Mouse (Mus musculus) B cell, adult 2 months (primary cell): ENCODE data around the gene Them4.
"Not testable (repeated sequence)": the region's sequence is repeated elsewhere in the genome, so short reads cannot be mapped to it uniquely, and the experiment has no call there.

ENCODE experiments used
- DNase-seq, 2 experiments: peaks; one replicate each; pipeline ENCODE4 v3.0.0; 2022

Them4 gene

DNA sequence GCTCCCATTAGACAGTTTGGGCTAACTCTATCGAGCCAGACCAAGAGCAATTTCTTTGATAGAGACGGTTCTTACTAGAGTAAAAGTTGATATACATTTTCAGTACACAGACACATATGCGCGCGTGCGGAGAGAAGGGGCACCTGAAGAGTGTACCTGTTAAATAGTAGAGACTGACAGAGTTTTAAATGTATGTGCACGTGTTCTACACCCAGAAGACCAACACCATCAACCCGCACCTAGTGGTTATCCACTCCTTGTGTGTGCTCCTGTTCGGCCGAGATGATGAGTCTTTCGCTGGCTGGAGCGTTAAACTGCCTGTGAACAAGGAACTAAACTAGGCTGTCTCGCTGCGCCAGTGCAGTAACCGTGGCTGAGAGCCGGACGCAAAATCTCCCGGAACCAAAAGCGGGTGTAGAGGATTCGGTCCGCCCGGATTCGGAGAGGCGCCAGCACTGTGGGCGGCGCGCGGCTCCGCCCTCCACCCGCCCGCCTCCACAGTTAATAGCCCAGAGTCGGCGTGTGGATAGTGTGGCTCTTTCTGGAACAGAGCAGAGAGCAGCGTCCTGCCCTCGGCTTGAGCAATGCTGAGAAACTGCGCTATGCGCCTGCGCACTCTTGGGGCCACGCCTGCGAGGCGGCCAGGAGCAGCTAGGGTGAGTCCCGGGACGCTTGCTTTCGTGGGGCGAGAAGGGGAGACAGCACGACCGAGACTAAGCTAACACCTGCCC is at the start of gene Them4:
Them4 (plus strand) TSS at position 457 of the 731 bp plus-strand sequence.
- peak; percentile 78 to 80 for DNase-seq

DNA sequence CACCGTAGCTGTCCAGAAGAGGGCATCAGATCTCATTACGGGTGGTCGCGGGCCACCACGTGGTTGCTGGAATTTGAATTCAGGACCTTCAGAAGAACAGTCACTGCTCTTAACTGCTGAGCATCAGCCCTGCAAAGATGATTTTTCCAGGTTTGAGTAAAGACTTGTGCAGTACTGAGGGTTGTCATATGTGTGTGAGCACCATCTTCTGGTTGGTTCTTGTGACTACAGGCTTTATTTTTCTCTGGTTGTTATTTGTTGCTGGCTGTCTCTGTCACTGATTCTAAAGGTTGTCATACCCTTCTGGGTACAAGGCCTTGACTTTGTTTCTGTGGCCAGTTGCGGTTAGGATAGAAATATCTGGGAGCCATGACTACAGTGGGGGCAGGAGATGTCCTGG is 49.3 kb upstream of the Them4 start:
- DNase-seq, result no peak

DNA sequence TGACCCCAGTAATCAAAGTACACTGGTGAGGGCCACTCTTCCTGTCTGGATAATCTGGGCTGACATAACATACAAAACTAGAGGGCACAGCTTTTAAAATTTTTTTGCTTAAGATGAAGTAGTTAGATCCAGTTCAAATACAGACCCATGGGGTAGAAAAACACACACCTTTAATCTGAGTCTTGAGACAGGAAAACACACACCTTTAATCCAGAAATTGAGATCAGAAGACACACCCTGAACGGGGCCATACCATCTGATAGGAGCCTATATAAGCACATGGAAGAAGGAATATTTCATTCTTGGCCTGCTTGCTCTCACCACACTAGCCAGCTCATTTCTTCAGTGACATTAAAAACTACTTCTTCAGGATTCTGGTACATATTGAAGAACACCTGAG is 46.2 kb upstream of the Them4 start, which contains the start of gene Gm4778:
Gm4778 (plus strand) TSS at position 301 of the 400 bp plus-strand sequence.
- DNase-seq, result not testable (repeated sequence)

DNA sequence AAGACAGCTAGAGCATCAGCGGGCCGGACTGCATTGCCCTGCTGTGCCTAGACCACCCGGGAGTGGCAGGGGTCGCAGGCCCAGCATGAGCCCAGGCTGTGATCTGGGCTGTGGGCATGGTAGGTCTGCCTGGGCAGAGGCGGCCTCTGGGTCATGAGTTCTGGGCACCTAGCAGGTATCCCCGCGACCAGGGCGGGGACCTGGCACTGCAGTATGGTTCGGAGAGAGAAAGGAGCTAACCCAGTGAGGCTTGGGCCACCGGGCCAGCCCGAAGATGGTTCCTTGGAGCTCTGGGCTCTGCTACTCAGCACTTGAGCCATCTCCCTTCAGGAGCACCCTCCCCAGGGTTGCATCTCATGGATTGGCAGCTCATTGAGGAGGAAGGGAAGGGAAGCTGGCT is 33.9 kb upstream of the Them4 start:
- DNase-seq, result no peak

GRCm38 (mm10) chr3:94305457-94305856 is 4.4 kb upstream of the Them4 start:
- DNase-seq, result no peak

DNA sequence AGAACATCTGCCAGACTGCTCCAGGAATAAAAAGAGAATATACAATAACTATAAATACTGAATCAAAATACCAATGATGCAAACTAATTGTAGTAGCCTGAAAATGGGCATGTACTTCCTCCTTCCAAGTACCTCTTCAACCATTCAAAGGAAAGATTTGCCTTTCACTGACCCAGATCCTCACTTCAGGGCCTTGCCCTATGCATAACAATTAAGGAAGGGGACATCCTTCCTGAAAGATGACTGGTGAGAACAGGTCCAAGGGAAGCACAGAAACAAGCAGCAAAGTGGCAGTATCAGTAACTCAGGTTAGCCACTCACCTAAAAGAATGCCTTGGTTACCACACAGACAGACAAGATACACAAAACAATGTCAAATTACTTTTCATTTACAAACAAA is 2.9 kb upstream of the Them4 start:
- DNase-seq, result no peak

- DNase-seq, result no peak
These were observed 602 bp downstream of the Them4 start for GRCm38 (mm10) chr3:94310491-94310890.

DNA sequence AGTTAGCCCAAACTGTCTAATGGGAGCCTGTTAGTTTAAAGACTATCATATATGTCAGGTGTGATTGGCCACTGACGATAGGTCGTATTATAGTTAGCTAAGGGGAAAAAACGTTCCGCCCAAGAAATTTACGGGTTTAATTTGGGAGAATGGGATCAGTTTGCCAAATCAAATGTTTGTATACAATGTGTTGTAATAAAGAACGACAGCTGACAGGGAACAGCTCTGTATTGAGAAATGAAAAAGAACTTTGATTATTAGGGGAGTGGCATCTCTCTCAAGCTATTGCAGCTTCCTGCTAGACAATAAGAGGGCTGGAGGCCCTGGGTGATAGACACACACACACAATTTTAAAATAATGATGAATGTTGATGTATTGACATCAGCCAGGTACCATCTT is 1.0 kb downstream of the Them4 start:
- no peak for DNase-seq

- no peak for DNase-seq
These were observed 1.5 kb downstream of the Them4 start for GRCm38 (mm10) chr3:94311376-94311775.

GRCm38 (mm10) chr3:94328681-94329080 is 18.8 kb downstream of the Them4 start:
- DNase-seq, result no peak

GRCm38 (mm10) chr3:94334442-94334841 is 24.6 kb downstream of the Them4 start:
- DNase-seq, result no peak

- no peak for DNase-seq
These were observed 28.6 kb downstream of the Them4 start for GRCm38 (mm10) chr3:94338522-94338921.

DNA sequence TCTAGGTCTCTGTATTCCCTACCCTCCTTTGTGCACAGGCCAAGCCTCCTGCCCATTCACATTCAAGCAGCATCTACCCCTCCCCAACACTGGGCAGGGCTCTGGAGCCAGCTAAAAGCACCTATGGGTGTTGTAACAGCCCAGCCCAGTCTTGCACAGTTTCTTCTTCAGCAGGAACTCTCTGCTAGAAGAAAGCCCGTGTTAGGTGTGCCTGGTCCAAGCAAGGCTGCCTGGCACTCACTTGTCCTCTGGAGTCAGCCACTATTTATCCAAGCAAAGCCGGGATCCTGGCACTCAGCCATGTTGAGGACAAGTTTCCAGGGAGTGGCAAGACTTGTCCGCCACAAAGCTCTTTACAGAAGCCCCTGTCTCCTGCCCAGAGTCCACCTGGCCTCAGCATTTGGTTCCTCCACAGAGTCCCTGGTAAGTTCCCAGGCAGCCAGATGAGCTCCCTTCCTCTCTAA is 32.1 kb downstream of the Them4 start, which contains the start of gene Them5:
Them5 (plus strand) TSS at position 141 of the 464 bp plus-strand sequence.
- DNase-seq, result no peak

GRCm38 (mm10) chr3:94342552-94342951 is 32.7 kb downstream of the Them4 start:
- no peak for DNase-seq

- DNase-seq, result no peak
These were observed 34.3 kb downstream of the Them4 start for GRCm38 (mm10) chr3:94344182-94344581.

GRCm38 (mm10) chr3:94344897-94345296 is 35.0 kb downstream of the Them4 start:
- no peak for DNase-seq

DNA sequence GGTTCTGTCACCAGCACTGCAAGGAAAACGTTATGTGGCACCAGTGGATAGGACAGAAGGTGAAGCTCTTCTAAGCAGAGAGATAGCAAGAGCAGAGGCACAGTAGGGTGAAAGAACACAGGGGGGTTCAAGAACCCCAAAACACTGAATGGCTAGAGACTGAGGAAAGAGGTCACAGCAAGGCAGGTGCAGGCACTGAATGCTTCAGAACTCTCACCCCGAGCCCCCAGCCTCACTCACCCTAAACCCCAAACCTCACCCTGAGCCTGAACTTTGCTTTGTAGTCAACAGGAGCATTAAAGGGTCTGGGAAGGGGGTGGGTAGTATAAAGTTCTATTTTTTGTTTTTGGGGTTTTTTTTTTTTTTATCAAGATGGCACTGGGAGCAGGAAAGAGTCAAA is 38.3 kb downstream of the Them4 start:
- DNase-seq, result no peak

GRCm38 (mm10) chr3:94360812-94361211 is 50.9 kb downstream of the Them4 start:
- no peak for DNase-seq

DNA sequence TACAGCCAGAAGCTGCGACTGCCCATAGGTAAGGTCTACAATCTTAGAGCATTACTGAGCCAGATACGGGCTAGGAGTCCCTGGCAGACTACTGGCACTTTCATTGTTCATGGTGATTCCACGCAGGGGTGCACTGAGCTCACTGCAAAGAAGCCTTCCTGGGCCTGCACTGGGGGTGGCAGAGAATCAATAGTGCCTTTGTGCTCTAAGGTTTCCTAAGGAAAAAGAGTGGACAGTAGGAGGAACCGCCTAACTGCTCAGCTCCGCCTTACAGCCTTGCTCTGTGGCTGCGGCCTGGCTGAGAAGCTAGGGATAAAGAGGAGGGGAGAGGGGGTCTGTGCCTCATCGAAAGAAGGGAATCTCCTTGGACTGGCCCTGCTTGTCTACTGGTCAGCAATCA is 52.2 kb downstream of the Them4 start, which contains the start of gene C2cd4d:
C2cd4d (plus strand) TSS at position 301 of the 400 bp plus-strand sequence.
- no peak for DNase-seq

DNA sequence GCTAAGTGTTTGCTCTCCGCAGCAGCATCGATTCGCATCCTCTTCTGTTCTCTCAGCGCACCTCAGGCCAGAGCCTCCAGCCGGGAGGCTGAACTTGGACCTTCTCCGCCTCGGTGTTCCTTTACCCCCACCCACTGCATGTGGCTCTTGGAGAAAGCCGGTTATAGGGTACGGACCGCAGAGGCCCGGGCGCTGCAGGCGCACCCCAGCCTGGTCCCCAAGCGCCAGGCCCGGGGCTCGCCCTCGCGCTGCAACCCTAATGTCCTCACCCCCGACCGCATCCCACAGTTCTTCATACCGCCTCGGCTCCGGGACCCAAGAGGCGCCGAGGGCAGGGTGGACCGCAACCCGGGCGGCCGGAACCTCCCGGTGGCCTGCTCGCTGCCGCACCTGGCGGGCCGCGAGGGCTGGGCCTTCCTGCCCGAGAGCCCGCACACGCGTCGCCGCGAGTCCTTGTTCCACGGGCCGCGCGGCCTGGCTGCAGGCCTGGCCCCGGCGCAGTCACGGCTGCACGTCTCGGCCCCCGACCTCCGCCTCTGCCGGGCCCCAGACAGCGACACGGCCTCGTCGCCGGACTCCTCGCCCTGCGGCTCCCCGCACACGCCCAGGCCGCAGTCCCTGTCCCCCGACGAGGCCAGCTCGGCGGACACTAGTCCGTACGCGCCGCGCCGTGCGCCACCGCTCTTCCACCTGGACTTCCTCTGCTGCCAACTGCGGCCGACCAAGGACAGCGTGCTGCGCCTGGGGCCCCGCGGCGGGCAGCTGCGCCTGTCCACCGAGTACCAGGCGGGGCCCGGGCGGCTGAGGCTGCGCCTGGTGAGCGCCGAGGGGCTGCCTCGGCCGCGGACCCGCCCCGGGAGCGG is 53.6 kb downstream of the Them4 start:
- DNase-seq, result no peak

- DNase-seq, result no peak
These were observed 54.3 kb downstream of the Them4 start for GRCm38 (mm10) chr3:94364154-94364526.

DNA sequence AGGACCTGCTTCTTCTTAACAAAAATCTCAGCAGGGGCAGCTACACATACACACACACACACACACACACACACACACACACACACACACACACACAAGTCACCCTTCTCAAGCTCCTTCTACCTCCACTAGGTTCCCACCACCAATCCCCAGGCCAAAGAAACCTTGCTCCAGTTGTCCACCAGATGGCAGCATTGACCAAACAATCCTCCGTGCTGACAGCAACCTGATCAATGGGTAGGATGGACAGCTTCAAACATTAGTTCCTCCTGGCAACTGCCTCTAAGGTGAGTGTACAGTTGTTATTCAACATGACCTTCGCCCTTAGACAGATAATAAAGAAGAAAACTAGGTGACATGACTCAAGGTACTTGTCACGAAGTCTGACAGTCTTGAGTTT is 56.9 kb downstream of the Them4 start:
- peak; percentile 76 to 78 for DNase-seq

DNA sequence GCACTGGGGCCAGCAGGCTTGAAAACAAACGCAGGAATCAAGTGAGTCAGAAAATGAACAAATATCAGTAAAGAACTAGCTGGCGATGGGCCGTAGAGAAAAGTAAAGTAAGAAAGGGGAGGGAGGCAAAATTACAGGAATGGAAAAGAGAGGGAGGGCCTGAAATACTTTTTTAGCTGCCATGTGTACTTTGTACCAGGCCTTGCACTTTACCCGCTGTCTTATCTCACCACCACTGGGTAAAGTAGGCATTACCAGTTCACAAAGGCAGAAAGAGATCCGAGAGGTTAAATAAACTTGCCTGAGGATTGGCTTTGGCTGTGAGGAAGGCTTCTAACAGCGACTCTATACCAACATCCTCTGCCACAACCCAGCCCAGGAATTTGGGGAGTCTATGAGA is 57.6 kb downstream of the Them4 start:
- DNase-seq, result no peak

- DNase-seq, result no peak
These were observed 58.7 kb downstream of the Them4 start for GRCm38 (mm10) chr3:94368631-94369030.
